Mouse (Mus musculus) left cerebral cortex, postnatal 25 days (tissue): Measurements from ENCODE around the gene Polr1c. TPM values are rescaled to one million over a fixed set of nuclear protein-coding genes. Genes with fewer than 3 reads are reported as not detected.

Experiments used
- DNase-seq, 2 experiments: peaks; one replicate each; pipeline ENCODE4 v3.0.0; 2022; ENCODE audit warnings: low spot score in 2 of 2, mixed read lengths in 1 of 2
- intact Hi-C: fragments of 180-260 bp; cut with DNase I; formaldehyde crosslinking; loops from one replicate; pipeline ENCODE4 v1.15.1; 2025
- microRNA-seq, 2 experiments: library from miRNA; unstranded; fragments of <30 nt; microRNA quantifications; one replicate each; pipeline ENCODE4 v1.2.0; 2022
- total RNA-seq, 2 experiments: library from RNA; stranded (reverse); gene quantifications; 2 replicates each; pipeline ENCODE4 v1.2.3; 2021

Polr1c gene
- total RNA-seq, 2 experiments from 2014 or later = 33.9 to 35.5 TPM

- intact Hi-C loops = no loop called here
- DNase-seq = no peak
Measured at GRCm38 (mm10) chr17:46239516-46240114, 8.2 kb downstream of the Polr1c start.

- intact Hi-C loops = no loop called here
Measured at GRCm38 (mm10) chr17:46237480-46237879, 10.4 kb downstream of the Polr1c start.

GRCm38 (mm10) chr17:46237079-46237478, 10.8 kb downstream of the Polr1c start:
- intact Hi-C loops = no loop called here

More at GRCm38 (mm10) chr17:46237480-46237879, 10.4 kb downstream of the Polr1c start:
- DNase-seq = no peak

GRCm38 (mm10) chr17:46236067-46236466, 11.8 kb downstream of the Polr1c start:
- intact Hi-C loops = no loop called here
- no peak for DNase-seq

More at GRCm38 (mm10) chr17:46237079-46237478, 10.8 kb downstream of the Polr1c start:
- no peak for DNase-seq

GRCm38 (mm10) chr17:46227576-46227975, 20.3 kb downstream of the Polr1c start:
- intact Hi-C loops = no loop called here
- no peak for DNase-seq

GRCm38 (mm10) chr17:46221601-46222000, 26.3 kb downstream of the Polr1c start:
- intact Hi-C loops = no loop called here
- DNase-seq = no peak

GRCm38 (mm10) chr17:46210550-46210949, 37.3 kb downstream of the Polr1c start:
- intact Hi-C loops = no loop called here
- DNase-seq = no peak

- no peak for DNase-seq
- intact Hi-C loops = no loop called here
Measured at GRCm38 (mm10) chr17:46206676-46207075, 41.2 kb downstream of the Polr1c start.

GRCm38 (mm10) chr17:46203078-46203477, 44.8 kb downstream of the Polr1c start:
- peak; percentile 27 to 28 for DNase-seq
- intact Hi-C loops = loop anchor here (5.0 kb wide), 1 partner anchor 124 kb away; the partner anchor contains the start of gene Abcc10

GRCm38 (mm10) chr17:46202421-46203071, 45.3 kb downstream of the Polr1c start, which contains the start of the genes Polh and Xpo5:
Gene Polh, minus strand, starts transcription at chr17:46202645.
Gene Xpo5, plus strand, starts transcription at chr17:46202782.
- DNase-seq = peak; percentile 91 to 95
- intact Hi-C loops = loop anchor here (5.0 kb wide), 1 partner anchor 125 kb away; the partner anchor contains the start of gene Abcc10

- intact Hi-C loops = loop anchor here (5.0 kb wide), 1 partner anchor 126 kb away; the partner anchor contains the start of gene Abcc10
- peak in 1 of 2 experiments; percentile 33 for DNase-seq
Measured at GRCm38 (mm10) chr17:46201151-46201550, 46.7 kb downstream of the Polr1c start.

Small RNA genes within 50 kb of the gene (microRNA-seq; reads per million reads assigned to microRNA genes)
- 0 reads per million in 2 experiments for gene Mir693

Other genes starting within 250 kb of the Polr1c start
- 100 to 1,000 TPM in 1 of 2 experiments, 10 to 100 TPM in 1; 92.0 to 100 TPM for gene Vegfa, start 215.7 kb downstream of the Polr1c start, total RNA-seq
- 10 to 100 TPM; 81.7 to 83.5 TPM for gene Mrps18a, start 137.1 kb downstream of the Polr1c start, total RNA-seq
- 10 to 100 TPM; 17.8 to 20.6 TPM for gene Rsph9, start 103.8 kb downstream of the Polr1c start, total RNA-seq
- gene Mad2l1bp, start 94.5 kb downstream of the Polr1c start, total RNA-seq = 10 to 100 TPM; 13.0 to 13.5 TPM
- gene Gtpbp2, start 87.0 kb downstream of the Polr1c start, total RNA-seq = 100 to 1,000 TPM; 108 to 119 TPM
- 1 to 10 TPM; 6.4 to 6.5 TPM for gene Polh, start 45.4 kb downstream of the Polr1c start, total RNA-seq
- gene Xpo5, start 45.3 kb downstream of the Polr1c start, total RNA-seq = 10 to 100 TPM; 40.5 to 41.4 TPM
- gene Yipf3, start within 50 bp of the Polr1c start, total RNA-seq = 10 to 100 TPM; 95.5 to 95.9 TPM
- gene Lrrc73, start 5.5 kb upstream of the Polr1c start, total RNA-seq = 10 to 100 TPM; 72.9 to 79.7 TPM
- 10 to 100 TPM; 43.9 to 44.9 TPM for gene Tjap1, start 35.0 kb upstream of the Polr1c start, total RNA-seq
- 10 to 100 TPM; 57.3 to 61.6 TPM for gene Dlk2, start 49.4 kb upstream of the Polr1c start, total RNA-seq
- gene Abcc10, start 80.3 kb upstream of the Polr1c start, total RNA-seq = 10 to 100 TPM in 1 of 2 experiments, 1 to 10 TPM in 1; 8.6 to 11.5 TPM
- gene Zfp318, start 135.7 kb upstream of the Polr1c start, total RNA-seq = 10 to 100 TPM; 58.8 to 67.8 TPM
- gene Crip3, start 180.9 kb upstream of the Polr1c start, total RNA-seq = 1 to 10 TPM; 6.2 to 6.6 TPM
- under 1 TPM in 1 of 2 experiments, not detected in 1; 0.25 TPM for gene Slc22a7, start 190.4 kb upstream of the Polr1c start, total RNA-seq
- gene Ttbk1, start 239.6 kb upstream of the Polr1c start, total RNA-seq = 100 to 1,000 TPM; 133 to 141 TPM
- 1 to 10 TPM; 3.2 to 3.6 TPM for gene Dnph1, start 248.7 kb upstream of the Polr1c start, total RNA-seq